Mouse (Mus musculus) embryo, embryonic 11.5 days (tissue): Measurements from ENCODE around the gene Cd248.
"Not testable (repeated sequence)": the region's sequence is repeated elsewhere in the genome, so short reads cannot be mapped to it uniquely, and the experiment has no call there.

Experiments
- DNase-seq: peaks from one replicate; pipeline ENCODE4 v3.0.0-alpha.2; 2012; ENCODE audit warnings: low read depth, low spot score

Gene Cd248

GRCm38 (mm10) chr19:5073518-5073917 is 5.6 kb downstream of the Cd248 start:
- no peak for DNase-seq

- DNase-seq = no peak
Observed at GRCm38 (mm10) chr19:5079279-5079678, 11.4 kb downstream of the Cd248 start.

GRCm38 (mm10) chr19:5082005-5082404 is 14.1 kb downstream of the Cd248 start:
- no peak for DNase-seq

GRCm38 (mm10) chr19:5082596-5082995 is 14.7 kb downstream of the Cd248 start:
- DNase-seq = no peak

- DNase-seq = no peak
Observed at GRCm38 (mm10) chr19:5083961-5084833, 16.3 kb downstream of the Cd248 start.

GRCm38 (mm10) chr19:5084834-5085144 is 16.9 kb downstream of the Cd248 start:
- DNase-seq = no peak

- DNase-seq = no peak
Observed at GRCm38 (mm10) chr19:5085145-5085863, 17.4 kb downstream of the Cd248 start, which contains the start of gene Tmem151a. Gene Tmem151a (minus strand): TSS chr19:5085531.

- not testable (repeated sequence) for DNase-seq
Observed at GRCm38 (mm10) chr19:5086533-5086932, 18.7 kb downstream of the Cd248 start.

- DNase-seq = peak; percentile 94
Observed at GRCm38 (mm10) chr19:5087884-5088728, 20.2 kb downstream of the Cd248 start, which contains the start of gene Yif1a. Gene Yif1a (plus strand): TSS chr19:5088538.

GRCm38 (mm10) chr19:5089324-5089723 is 21.4 kb downstream of the Cd248 start:
- no peak for DNase-seq

GRCm38 (mm10) chr19:5092083-5092482 is 24.2 kb downstream of the Cd248 start:
- no peak for DNase-seq

GRCm38 (mm10) chr19:5093481-5094242 is 25.8 kb downstream of the Cd248 start:
- no peak for DNase-seq

- DNase-seq = peak; percentile 95
Observed at GRCm38 (mm10) chr19:5094243-5094632, 26.4 kb downstream of the Cd248 start.

GRCm38 (mm10) chr19:5094746-5095417 is 27.0 kb downstream of the Cd248 start:
- DNase-seq = no peak

GRCm38 (mm10) chr19:5095887-5096474 is 28.1 kb downstream of the Cd248 start:
- no peak for DNase-seq

GRCm38 (mm10) chr19:5097521-5098362 is 29.9 kb downstream of the Cd248 start:
- no peak for DNase-seq

GRCm38 (mm10) chr19:5098363-5099143 is 30.7 kb downstream of the Cd248 start, which contains the start of gene Cnih2:
Gene Cnih2 (minus strand): TSS chr19:5098521.
- no peak for DNase-seq

- DNase-seq = no peak
Observed at GRCm38 (mm10) chr19:5106074-5106473, 38.2 kb downstream of the Cd248 start.
